Mouse (Mus musculus) heart, embryonic 14.5 days (tissue): ENCODE results near the gene Rnf32. TPM values are rescaled to one million over a fixed set of nuclear protein-coding genes. Genes with fewer than 3 reads are reported as not detected.
A peak's percentile ranks its signal among the peaks of the same experiment; 100 is the strongest.

ENCODE experiments used
- ATAC-seq: fragments of 200-750 bp; cut with Nextera tagmentation; 2 replicates; pipeline ENCODE4 v1.8.0; 2017; ENCODE audit warnings: low read depth, moderate TSS enrichment; ENCODE audit not compliant: insufficient number of reproducible peaks, insufficient read depth, low FRiP score
- H3K27ac ChIP-seq, 2 experiments: fragments of 200-500 bp in 1 of 2; fragments of 300-500 bp in 1 of 2; sonication (generic) in 1 of 2; replicated peaks in 1 of 2; 2 replicates each; pipeline ENCODE4 v1.5.1; 2012 to 2014; ENCODE audit warnings: low read depth in 2 of 2, low read length in 2 of 2, control low read depth in 1 of 2, mild to moderate bottlenecking in 1 of 2, mixed read lengths in 1 of 2; ENCODE audit not compliant: control insufficient read depth in 1 of 2, insufficient read depth in 1 of 2
- H3K27me3 ChIP-seq: fragments of 300-500 bp; sonication (generic); 2 replicates; pipeline ENCODE4 v1.6.1; 2014; ENCODE audit warnings: mild to moderate bottlenecking, low read length, control low read depth; ENCODE audit not compliant: control insufficient read depth, insufficient read depth
- H3K36me3 ChIP-seq: fragments of 300-500 bp; sonication (generic); 2 replicates; pipeline ENCODE4 v1.6.1; 2014; ENCODE audit warnings: mild to moderate bottlenecking, control low read depth, low read length, mixed read lengths; ENCODE audit not compliant: control insufficient read depth, insufficient read depth
- H3K4me1 ChIP-seq, 2 experiments: fragments of 200-500 bp in 1 of 2; fragments of 300-500 bp in 1 of 2; sonication (generic) in 1 of 2; 2 replicates each; pipeline ENCODE4 v1.6.1; 2012 to 2014; ENCODE audit warnings: low read length in 2 of 2, control low read depth in 1 of 2, mixed read lengths in 1 of 2; ENCODE audit not compliant: control insufficient read depth in 2 of 2, insufficient read depth in 2 of 2
- H3K4me2 ChIP-seq: fragments of 300-500 bp; sonication (generic); 2 replicates; pipeline ENCODE4 v1.6.1; 2014; ENCODE audit warnings: mild to moderate bottlenecking, low read length
- H3K4me3 ChIP-seq, 2 experiments: fragments of 200-500 bp in 1 of 2; fragments of 300-500 bp in 1 of 2; sonication (generic) in 1 of 2; 2 replicates each; pipeline ENCODE4 v1.5.1; 2012 to 2014; ENCODE audit warnings: low read length in 2 of 2, mild to moderate bottlenecking in 2 of 2, control low read depth in 1 of 2, low read depth in 1 of 2, moderate library complexity in 1 of 2; ENCODE audit not compliant: control insufficient read depth in 1 of 2, insufficient read depth in 1 of 2
- H3K9ac ChIP-seq: fragments of 300-500 bp; sonication (generic); 2 replicates; pipeline ENCODE4 v1.6.1; 2014; ENCODE audit warnings: mild to moderate bottlenecking, low read length
- H3K9me3 ChIP-seq: fragments of 300-500 bp; sonication (generic); 2 replicates; pipeline ENCODE4 v1.6.1; 2016; ENCODE audit warnings: low read length, control low read depth; ENCODE audit not compliant: control insufficient read depth
- WGBS: fragments of 180-500 bp; shearing (Covaris S2); extraction: QIAGEN DNeasy Blood & Tissue Kit; methylation state at CpG from one replicate; pipeline ENCODE4 v1.1.7; 2014; 5-methylcytosine and 5-hydroxymethylcytosine counted together
- polyA plus RNA-seq: library from polyadenylated mRNA; unstranded; fragments of >200 nt; fragmentation: Nextera tagmentation; extraction: Ambion mirVana; gene quantifications from 2 replicates; pipeline ENCODE4 v1.2.1, GENCODE M21; 2014

The Rnf32 gene
- 1.9 and 2.3 TPM in 2 replicates for polyA plus RNA-seq

- H3K9me3 ChIP-seq = no peaks in the 10 kb centered on the region
- peak; percentile 95 for ATAC-seq
- 0 out of 4 replicates have a peak, but pooled peaks cover 0 to 7% of the 10 kb centered on the region in 2 experiments for H3K4me1 ChIP-seq
- no peak within 1 kb of the TSS for H3K27ac ChIP-seq
- H3K4me2 ChIP-seq = peak within 1 kb of the TSS; percentile 81
- H3K4me3 ChIP-seq = peak within 1 kb of the TSS; percentile 56 to 64
- H3K9ac ChIP-seq = peak within 1 kb of the TSS; percentile 73
- no peaks in the 10 kb centered on the region for H3K27me3 ChIP-seq
- no peaks in the 10 kb centered on the region for H3K36me3 ChIP-seq
- 1% methylated on average over 66 of the region's 70 CpGs for WGBS
Measured at GRCm38 (mm10) chr5:29195570-29196263, at the start of gene Rnf32. Gene Rnf32, plus strand, starts transcription at chr5:29195992.

- WGBS = 63% methylated on average over 4 of the region's 4 CpGs
- H3K4me3 ChIP-seq = no peak overlapping the region
- H3K36me3 ChIP-seq = no peaks in the 10 kb centered on the region
- no peaks in the 10 kb centered on the region for H3K9me3 ChIP-seq
- H3K27me3 ChIP-seq = no peaks in the 10 kb centered on the region
- ATAC-seq = no peak
- H3K9ac ChIP-seq = no peak overlapping the region
- no peak overlapping the region for H3K4me2 ChIP-seq
- no peak overlapping the region for H3K27ac ChIP-seq
- no peaks in the 10 kb centered on the region for H3K4me1 ChIP-seq
Measured at GRCm38 (mm10) chr5:29150146-29150545, 45.6 kb upstream of the Rnf32 start.

- H3K27me3 ChIP-seq = no peaks in the 10 kb centered on the region
- 54% methylated on average over 1 of the region's 1 CpGs for whole genome bisulfite sequencing
- H3K4me3 ChIP-seq = no peak overlapping the region
- no peaks in the 10 kb centered on the region for H3K36me3 ChIP-seq
- H3K9ac ChIP-seq = no peak overlapping the region
- H3K9me3 ChIP-seq = no peaks in the 10 kb centered on the region
- no peak for ATAC-seq
- H3K27ac ChIP-seq = no peak overlapping the region
- H3K4me1 ChIP-seq = no peaks in the 10 kb centered on the region
- no peak overlapping the region for H3K4me2 ChIP-seq
Measured at GRCm38 (mm10) chr5:29159849-29160248, 35.9 kb upstream of the Rnf32 start.

GRCm38 (mm10) chr5:29166947-29167346, 28.8 kb upstream of the Rnf32 start:
- WGBS = 66% methylated on average over 2 of the region's 2 CpGs
- Histone ChIP-seq H3K9me3 (no peaks in the 10 kb centered on the region), H3K4me3 (no peak overlapping the region), H3K27ac (no peak overlapping the region), H3K4me2 (no peak overlapping the region), H3K9ac (no peak overlapping the region), H3K27me3 (no peaks in the 10 kb centered on the region), H3K36me3 (no peaks in the 10 kb centered on the region), H3K4me1 (no peaks in the 10 kb centered on the region)
- ATAC-seq = no peak

- no peak overlapping the region for H3K4me2 ChIP-seq
- ATAC-seq = no peak
- no peaks in the 10 kb centered on the region for H3K4me1 ChIP-seq
- no peak overlapping the region for H3K27ac ChIP-seq
- H3K36me3 ChIP-seq = no peaks in the 10 kb centered on the region
- H3K4me3 ChIP-seq = no peak overlapping the region
- H3K27me3 ChIP-seq = no peaks in the 10 kb centered on the region
- no peak overlapping the region for H3K9ac ChIP-seq
- no peaks in the 10 kb centered on the region for H3K9me3 ChIP-seq
- 78% methylated on average over 6 of the region's 6 CpGs for WGBS
Measured at GRCm38 (mm10) chr5:29170193-29170592, 25.6 kb upstream of the Rnf32 start.

- ATAC-seq = no peak
- Histone ChIP-seq H3K9ac (no peak overlapping the region), H3K4me3 (no peak overlapping the region)
Measured at GRCm38 (mm10) chr5:29171165-29171564, 24.6 kb upstream of the Rnf32 start.

GRCm38 (mm10) chr5:29186798-29187197, 9.0 kb upstream of the Rnf32 start:
- 76% methylated on average over 5 of the region's 5 CpGs for whole genome bisulfite sequencing
- no peak for ATAC-seq
- Histone ChIP-seq H3K4me3 (no peak overlapping the region), H3K27ac (no peak overlapping the region), H3K4me2 (no peak overlapping the region), H3K9ac (no peak overlapping the region), H3K27me3 (no peaks in the 10 kb centered on the region), H3K36me3 (no peaks in the 10 kb centered on the region), H3K9me3 (no peaks in the 10 kb centered on the region), H3K4me1 (no peaks in the 10 kb centered on the region)

More at GRCm38 (mm10) chr5:29171165-29171564, 24.6 kb upstream of the Rnf32 start:
- Histone ChIP-seq H3K4me1 (no peaks in the 10 kb centered on the region), H3K27me3 (no peaks in the 10 kb centered on the region), H3K9me3 (no peaks in the 10 kb centered on the region), H3K36me3 (no peaks in the 10 kb centered on the region), H3K27ac (no peak overlapping the region), H3K4me2 (no peak overlapping the region)

GRCm38 (mm10) chr5:29195231-29195569, 592 bp upstream of the Rnf32 start:
- Histone ChIP-seq H3K4me1 (0 out of 4 replicates have a peak, but pooled peaks cover 0 to 7% of the 10 kb centered on the region in 2 experiments), H3K4me3 (peak overlapping the region; percentile 56 to 64), H3K27me3 (no peaks in the 10 kb centered on the region), H3K4me2 (peak overlapping the region; percentile 81), H3K9me3 (no peaks in the 10 kb centered on the region), H3K36me3 (no peaks in the 10 kb centered on the region), H3K9ac (peak overlapping the region; percentile 73), H3K27ac (no peak overlapping the region)
- no peak for ATAC-seq
- WGBS = 11% methylated on average over 9 of the region's 9 CpGs
